Mouse (Mus musculus): Measurements from ENCODE around the gene Nbeal2. TPM values are rescaled to one million over a fixed set of nuclear protein-coding genes. Genes with fewer than 3 reads are reported as not detected.

Nbeal2 gene
- polyA plus RNA-seq, 1 experiment from 2014 or later: 8.0 TPM

GRCm38 (mm10) chr9:110644295-110644694 lies 9.7 kb downstream of the Nbeal2 start:
- DNase-seq (ENCODE audit: low spot score) (no peak), ATAC-seq (replicated peaks; ENCODE audit: low FRiP score) (no peak)
- Histone ChIP-seq H3K27me3 (replicated peaks; ENCODE audit: control insufficient read depth, insufficient read depth, low read length) (no peaks in the 10 kb centered on the region), H3K4me3 (ENCODE audit: low read depth, low read length) (no peak overlapping the region), H3K27ac (ENCODE audit: low read depth, low read length) (0 out of 2 replicates have a peak overlapping the region, but pooled peaks have one; percentile 24), H3K4me2 (no peak overlapping the region), H3K9ac (ENCODE audit: low read depth, low read length) (no peak overlapping the region), H3K9me3 (ENCODE audit: control insufficient read depth, low read length) (no peaks in the 10 kb centered on the region), H3K36me3 (ENCODE audit: control insufficient read depth, insufficient read depth, low read length) (peaks cover 2% of the 10 kb centered on the region; the same call in 1 of the 2 replicates), H3K4me1 (replicated peaks; ENCODE audit: control insufficient read depth, insufficient read depth, low read length) (peaks cover 23% of the 10 kb centered on the region)
- 76% methylated on average over 10 of the region's 10 CpGs for WGBS

GRCm38 (mm10) chr9:110643787-110644186 lies 10.2 kb downstream of the Nbeal2 start:
- DNase-seq (ENCODE audit: low spot score): no peak
- Histone ChIP-seq H3K9me3 (ENCODE audit: control insufficient read depth, low read length) (no peaks in the 10 kb centered on the region), H3K27me3 (replicated peaks; ENCODE audit: control insufficient read depth, insufficient read depth, low read length) (no peaks in the 10 kb centered on the region), H3K4me1 (replicated peaks; ENCODE audit: control insufficient read depth, insufficient read depth, low read length) (peaks cover 19% of the 10 kb centered on the region), H3K4me3 (ENCODE audit: low read depth, low read length) (no peak overlapping the region), H3K9ac (ENCODE audit: low read depth, low read length) (no peak overlapping the region), H3K27ac (ENCODE audit: low read depth, low read length) (no peak overlapping the region), H3K4me2 (no peak overlapping the region), H3K36me3 (ENCODE audit: control insufficient read depth, insufficient read depth, low read length) (peaks cover 2% of the 10 kb centered on the region; the same call in 1 of the 2 replicates)
- 62% methylated on average over 9 of the region's 9 CpGs for WGBS
- ATAC-seq (replicated peaks; ENCODE audit: low FRiP score): no peak

- Histone ChIP-seq H3K27me3 (replicated peaks; ENCODE audit: control insufficient read depth, insufficient read depth, low read length) (no peaks in the 10 kb centered on the region), H3K4me1 (replicated peaks; ENCODE audit: control insufficient read depth, insufficient read depth, low read length) (peaks cover 16% of the 10 kb centered on the region), H3K36me3 (ENCODE audit: control insufficient read depth, insufficient read depth, low read length) (peaks cover 2% of the 10 kb centered on the region; the same call in 1 of the 2 replicates), H3K9ac (ENCODE audit: low read depth, low read length) (no peak overlapping the region), H3K9me3 (ENCODE audit: control insufficient read depth, low read length) (no peaks in the 10 kb centered on the region), H3K27ac (ENCODE audit: low read depth, low read length) (no peak overlapping the region), H3K4me3 (ENCODE audit: low read depth, low read length) (no peak overlapping the region), H3K4me2 (no peak overlapping the region)
- ATAC-seq (replicated peaks; ENCODE audit: low FRiP score) (no peak), DNase-seq (ENCODE audit: low spot score) (no peak)
- WGBS: 60% methylated on average over 5 of the region's 5 CpGs
These were observed 11.0 kb downstream of the Nbeal2 start for GRCm38 (mm10) chr9:110642812-110643524.

GRCm38 (mm10) chr9:110641006-110641405 lies 13.0 kb downstream of the Nbeal2 start:
- Histone ChIP-seq H3K9me3 (ENCODE audit: control insufficient read depth, low read length) (no peaks in the 10 kb centered on the region), H3K4me3 (ENCODE audit: low read depth, low read length) (no peak overlapping the region), H3K27me3 (replicated peaks; ENCODE audit: control insufficient read depth, insufficient read depth, low read length) (no peaks in the 10 kb centered on the region), H3K9ac (ENCODE audit: low read depth, low read length) (no peak overlapping the region), H3K27ac (ENCODE audit: low read depth, low read length) (no peak overlapping the region), H3K36me3 (ENCODE audit: control insufficient read depth, insufficient read depth, low read length) (peaks cover 2% of the 10 kb centered on the region; the same call in 1 of the 2 replicates), H3K4me1 (replicated peaks; ENCODE audit: control insufficient read depth, insufficient read depth, low read length) (peaks cover 16% of the 10 kb centered on the region), H3K4me2 (no peak overlapping the region)
- WGBS: 69% methylated on average over 5 of the region's 5 CpGs
- no peak for DNase-seq (ENCODE audit: low spot score)
- no peak for ATAC-seq (replicated peaks; ENCODE audit: low FRiP score)

- no peak overlapping the region for H3K4me3 ChIP-seq (ENCODE audit: low read depth, low read length)
- no peak overlapping the region for H3K9ac ChIP-seq (ENCODE audit: low read depth, low read length)
- H3K4me1 ChIP-seq (replicated peaks; ENCODE audit: control insufficient read depth, insufficient read depth, low read length): peaks cover 5% of the 10 kb centered on the region; the same call in 1 of the 2 replicates
- 0 out of 2 replicates have a peak, but pooled peaks cover 2% of the 10 kb centered on the region for H3K36me3 ChIP-seq (ENCODE audit: control insufficient read depth, insufficient read depth, low read length)
- H3K27ac ChIP-seq (ENCODE audit: low read depth, low read length): no peak overlapping the region
- H3K4me2 ChIP-seq: no peak overlapping the region
- H3K9me3 ChIP-seq (ENCODE audit: control insufficient read depth, low read length): no peaks in the 10 kb centered on the region
- 90% methylated on average over 10 of the region's 10 CpGs for WGBS
- ATAC-seq (replicated peaks; ENCODE audit: low FRiP score) (no peak), DNase-seq (ENCODE audit: low spot score) (no peak)
- no peaks in the 10 kb centered on the region for H3K27me3 ChIP-seq (replicated peaks; ENCODE audit: control insufficient read depth, insufficient read depth, low read length)
These were observed 15.3 kb downstream of the Nbeal2 start for GRCm38 (mm10) chr9:110638611-110639021.

- 0 out of 2 replicates have a peak, but pooled peaks cover 2% of the 10 kb centered on the region for H3K4me1 ChIP-seq (replicated peaks; ENCODE audit: control insufficient read depth, insufficient read depth, low read length)
- no peak overlapping the region for H3K9ac ChIP-seq (ENCODE audit: low read depth, low read length)
- WGBS: 11% methylated on average over 19 of the region's 19 CpGs
- no peak overlapping the region for H3K27ac ChIP-seq (ENCODE audit: low read depth, low read length)
- H3K9me3 ChIP-seq (ENCODE audit: control insufficient read depth, low read length): no peaks in the 10 kb centered on the region
- H3K27me3 ChIP-seq (replicated peaks; ENCODE audit: control insufficient read depth, insufficient read depth, low read length): no peaks in the 10 kb centered on the region
- H3K4me2 ChIP-seq: no peak overlapping the region
- ATAC-seq (replicated peaks; ENCODE audit: low FRiP score): peak; percentile 45
- H3K4me3 ChIP-seq (ENCODE audit: low read depth, low read length): no peak overlapping the region
- peak; percentile 85 for DNase-seq (ENCODE audit: low spot score)
- peaks cover 6% of the 10 kb centered on the region; the same call in 1 of the 2 replicates for H3K36me3 ChIP-seq (ENCODE audit: control insufficient read depth, insufficient read depth, low read length)
These were observed 18.7 kb downstream of the Nbeal2 start for GRCm38 (mm10) chr9:110635225-110635624.

- no peak for ATAC-seq (replicated peaks; ENCODE audit: low FRiP score)
These were observed 20.1 kb downstream of the Nbeal2 start for GRCm38 (mm10) chr9:110633882-110634281.

GRCm38 (mm10) chr9:110632671-110633070 lies 21.3 kb downstream of the Nbeal2 start:
- H3K9me3 ChIP-seq (ENCODE audit: control insufficient read depth, low read length): no peaks in the 10 kb centered on the region
- DNase-seq (ENCODE audit: low spot score) (no peak), ATAC-seq (replicated peaks; ENCODE audit: low FRiP score) (no peak)
- 0 out of 2 replicates have a peak, but pooled peaks cover 2% of the 10 kb centered on the region for H3K4me1 ChIP-seq (replicated peaks; ENCODE audit: control insufficient read depth, insufficient read depth, low read length)
- no peaks in the 10 kb centered on the region for H3K27me3 ChIP-seq (replicated peaks; ENCODE audit: control insufficient read depth, insufficient read depth, low read length)
- H3K9ac ChIP-seq (ENCODE audit: low read depth, low read length): no peak overlapping the region
- no peak overlapping the region for H3K4me2 ChIP-seq
- H3K4me3 ChIP-seq (ENCODE audit: low read depth, low read length): no peak overlapping the region
- H3K36me3 ChIP-seq (ENCODE audit: control insufficient read depth, insufficient read depth, low read length): peaks cover 10% of the 10 kb centered on the region; the same call in 1 of the 2 replicates
- H3K27ac ChIP-seq (ENCODE audit: low read depth, low read length): no peak overlapping the region
- WGBS: 90% methylated on average over 15 of the region's 15 CpGs

More at GRCm38 (mm10) chr9:110633882-110634281, 20.1 kb downstream of the Nbeal2 start:
- Histone ChIP-seq H3K9ac (ENCODE audit: low read depth, low read length) (no peak overlapping the region), H3K36me3 (ENCODE audit: control insufficient read depth, insufficient read depth, low read length) (peaks cover 6% of the 10 kb centered on the region; the same call in 1 of the 2 replicates), H3K4me1 (replicated peaks; ENCODE audit: control insufficient read depth, insufficient read depth, low read length) (0 out of 2 replicates have a peak, but pooled peaks cover 2% of the 10 kb centered on the region), H3K4me2 (no peak overlapping the region), H3K27ac (ENCODE audit: low read depth, low read length) (no peak overlapping the region), H3K27me3 (replicated peaks; ENCODE audit: control insufficient read depth, insufficient read depth, low read length) (no peaks in the 10 kb centered on the region), H3K9me3 (ENCODE audit: control insufficient read depth, low read length) (no peaks in the 10 kb centered on the region), H3K4me3 (ENCODE audit: low read depth, low read length) (no peak overlapping the region)
- WGBS: 78% methylated on average over 17 of the region's 17 CpGs
- no peak for DNase-seq (ENCODE audit: low spot score)

All from liver, embryonic 11.5 days (tissue).